Mouse (Mus musculus) cerebellum, adult 2 months (tissue): Measurements from ENCODE around the gene Nabp1.

Source experiments
- CTCF ChIP-seq: fragments of 200-500 bp; IDR thresholded peaks from 2 replicates; pipeline ENCODE4 v1.5.1; 2011; ENCODE audit warnings: low read depth, mild to moderate bottlenecking, control low read depth, low read length, moderate library complexity, borderline replicate concordance; ENCODE audit not compliant: insufficient read depth
- POLR2A ChIP-seq: fragments of 200-500 bp; IDR thresholded peaks from 2 replicates; pipeline ENCODE4 v1.6.1; 2011; ENCODE audit warnings: low read length, control low read depth, borderline replicate concordance; ENCODE audit not compliant: insufficient read depth

DNA sequence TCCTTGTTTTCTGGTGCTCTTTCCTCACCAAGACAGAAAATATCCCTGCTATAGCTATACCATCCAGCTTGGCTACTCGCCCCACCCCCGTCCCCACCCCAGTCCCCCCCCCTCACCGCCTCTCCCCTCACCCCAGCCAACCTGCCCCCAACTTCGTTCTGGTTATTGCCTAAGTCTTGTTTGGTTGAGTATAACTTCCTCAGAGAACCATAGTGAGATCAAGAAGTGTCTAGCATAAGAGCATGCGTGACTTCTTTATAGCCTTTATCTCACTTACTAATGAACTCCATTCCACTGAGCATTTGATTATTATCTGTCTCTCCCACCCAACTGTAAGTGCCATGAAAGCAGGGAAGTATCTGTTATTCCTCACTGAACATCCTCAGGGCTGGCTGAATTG lies 24.1 kb upstream of the Nabp1 start:
- TF ChIP-seq POLR2A (no peak), CTCF (no peak)
